Mouse (Mus musculus): ENCODE data around the gene 5730522E02Rik.

Gene 5730522E02Rik

DNA sequence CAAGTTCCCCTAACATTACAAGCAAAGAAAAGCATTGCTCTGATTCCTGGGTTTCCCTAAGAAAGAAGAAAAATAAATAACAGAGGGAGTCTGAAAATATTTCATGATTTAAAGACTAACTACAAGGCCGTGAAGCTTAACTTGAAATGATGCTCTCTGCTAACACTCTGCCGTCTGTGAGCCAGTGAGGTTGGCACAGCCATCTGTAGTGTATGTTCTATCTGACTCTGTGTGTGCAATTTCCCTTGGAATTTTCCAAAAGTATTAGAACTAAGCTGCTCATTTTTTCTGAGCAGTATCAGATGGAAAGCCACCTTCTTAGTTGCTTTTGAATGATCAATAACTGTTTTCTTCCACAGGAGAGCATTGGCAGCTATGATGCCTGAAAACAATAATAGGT, 134.2 kb downstream of the 5730522E02Rik start:
- CTCF ChIA-PET = no interaction called here
- POLR2A ChIA-PET = no interaction called here

DNA sequence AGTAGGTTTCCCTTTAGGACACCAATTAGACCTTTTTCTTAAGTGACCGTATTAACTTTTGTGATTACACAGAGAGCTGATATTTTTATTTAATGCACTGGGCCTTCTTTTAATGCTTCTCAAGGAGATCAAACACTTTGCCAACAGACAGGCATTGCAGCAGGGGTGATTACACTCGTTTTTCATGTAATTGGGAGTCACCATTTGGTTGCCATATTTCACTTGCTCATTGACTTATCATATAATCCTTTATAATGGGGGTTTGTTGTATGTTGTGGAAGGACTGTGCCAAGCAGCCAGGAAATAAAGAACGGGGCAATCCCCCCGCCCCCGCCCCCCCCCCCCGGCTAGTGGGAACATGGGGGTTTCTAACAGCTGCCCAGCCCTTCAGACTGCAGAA, 135.0 kb downstream of the 5730522E02Rik start:
- CTCF ChIA-PET = no interaction called here
- POLR2A ChIA-PET = no interaction called here

DNA sequence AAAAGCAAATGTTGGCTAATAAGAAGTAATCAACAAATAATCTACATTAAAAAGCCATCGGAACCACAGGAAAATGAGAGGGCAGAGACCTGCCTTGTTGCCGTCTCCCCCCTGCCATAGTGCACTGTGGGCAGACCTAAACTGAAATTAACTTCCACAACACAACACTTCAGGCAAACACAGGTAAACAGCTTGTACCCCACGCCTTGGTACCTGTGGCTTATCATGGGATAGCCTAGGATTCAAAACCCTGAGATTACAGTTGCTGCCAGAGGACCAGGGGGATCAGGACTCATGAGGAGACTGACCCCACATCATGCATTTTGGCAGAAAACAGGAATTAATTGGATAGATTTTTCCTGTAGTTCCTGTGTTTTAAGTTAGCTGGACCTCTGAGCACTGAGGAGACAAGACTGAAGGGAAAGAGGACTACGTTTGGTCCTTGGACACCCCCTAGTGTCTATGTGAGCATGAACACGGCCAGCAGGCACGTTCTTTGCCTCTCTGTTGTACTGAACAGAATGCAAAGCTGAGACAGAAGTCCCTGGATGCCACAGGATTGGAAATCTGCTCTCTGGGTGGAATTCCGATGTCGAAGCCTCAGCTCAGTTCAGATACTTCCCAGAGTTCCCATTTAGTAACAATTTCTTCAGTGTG, 136.8 kb downstream of the 5730522E02Rik start:
- CTCF ChIA-PET = interaction anchor here (0.6 to 1.3 kb wide), 10 partner anchors 10 to 436 kb away, joined by 3 to 5 read pairs (median 3); no protein-coding TSS in a partner anchor
- POLR2A ChIA-PET = interaction anchor here in 2 of 4 experiments (0.6 to 1.4 kb wide), 3 partner anchors 9 to 12 kb away, joined by 3 to 6 read pairs (median 3); no protein-coding TSS in a partner anchor

DNA sequence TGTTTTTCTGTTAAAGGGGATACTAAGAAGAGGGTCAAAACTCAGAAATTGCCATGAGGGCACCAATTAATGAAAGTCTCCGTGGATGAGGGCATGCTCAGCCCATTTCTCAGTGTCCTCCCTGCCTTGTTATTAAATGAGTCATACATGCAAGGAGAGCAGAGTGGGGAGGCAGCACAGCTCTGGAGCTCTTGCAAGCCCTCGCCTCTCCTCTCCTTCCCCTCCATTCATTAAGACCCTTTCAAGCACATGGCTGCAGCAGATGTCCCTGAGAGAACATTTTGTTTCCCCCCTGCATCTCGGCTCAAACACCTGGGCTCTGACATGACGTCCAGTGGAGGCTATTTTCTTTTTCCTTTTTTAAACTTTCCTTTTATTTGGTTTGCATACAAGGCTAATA, 138.5 kb downstream of the 5730522E02Rik start:
- ChIA-PET CTCF (no interaction called here), POLR2A (no interaction called here)

DNA sequence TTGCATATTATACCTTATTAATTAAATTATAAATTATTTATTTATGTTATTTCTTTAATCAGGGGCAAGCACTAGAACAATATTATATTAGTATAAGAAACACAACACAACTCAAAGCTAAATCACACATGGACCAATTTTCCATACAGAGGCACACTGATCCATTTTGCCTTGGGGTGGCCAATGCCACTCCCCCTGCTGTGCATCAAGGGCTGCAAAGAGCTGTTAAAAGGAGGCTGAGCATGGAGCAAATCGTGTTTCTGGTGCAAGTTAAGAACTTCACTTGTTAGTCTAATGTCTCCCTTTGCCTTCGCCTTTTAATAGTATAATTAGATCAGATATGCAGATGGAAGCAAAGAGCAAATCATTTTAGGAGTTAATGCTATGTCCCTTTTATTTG, 147.3 kb downstream of the 5730522E02Rik start:
- ChIA-PET POLR2A (interaction anchor here in 1 of 4 experiments (0.6 kb wide), 1 partner anchor 32 kb away, joined by 3 read pairs; no protein-coding TSS in a partner anchor), CTCF (no interaction called here)

DNA sequence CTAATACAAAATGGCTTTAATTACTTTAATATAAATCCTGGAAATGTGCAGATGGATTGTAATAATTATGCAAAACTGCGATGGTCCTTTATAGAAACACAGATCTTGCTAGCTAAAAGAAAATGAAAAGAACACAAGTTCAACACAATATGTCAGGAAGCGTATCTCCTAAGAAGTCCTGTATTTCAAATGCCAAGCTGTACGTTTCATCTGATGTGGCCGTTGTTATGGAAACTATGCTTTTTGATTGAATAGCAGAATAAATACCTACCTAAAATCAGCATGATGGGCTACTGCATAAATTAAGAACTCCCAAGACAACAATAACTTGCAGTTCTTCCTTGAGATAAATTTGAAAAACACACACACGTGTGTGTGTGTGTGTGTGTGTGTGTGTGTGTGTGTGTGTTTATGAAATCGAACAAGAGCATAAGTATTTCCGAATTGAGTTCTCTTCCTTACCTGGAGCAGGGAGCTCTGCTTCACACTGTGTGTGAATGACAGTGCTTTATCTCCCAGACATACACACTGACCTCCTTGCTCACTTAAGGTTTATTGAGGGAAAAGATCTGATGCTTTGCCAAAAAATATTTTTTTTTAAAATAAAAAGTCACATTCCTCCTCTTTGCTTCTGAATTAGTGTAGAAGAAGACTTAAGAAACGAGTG, 149.0 kb downstream of the 5730522E02Rik start:
- ChIA-PET POLR2A (interaction anchor here in 1 of 4 experiments (0.6 to 1.7 kb wide), 2 partner anchors 12 to 388 kb away, joined by 3 read pairs; no protein-coding TSS in a partner anchor), CTCF (no interaction called here)

DNA sequence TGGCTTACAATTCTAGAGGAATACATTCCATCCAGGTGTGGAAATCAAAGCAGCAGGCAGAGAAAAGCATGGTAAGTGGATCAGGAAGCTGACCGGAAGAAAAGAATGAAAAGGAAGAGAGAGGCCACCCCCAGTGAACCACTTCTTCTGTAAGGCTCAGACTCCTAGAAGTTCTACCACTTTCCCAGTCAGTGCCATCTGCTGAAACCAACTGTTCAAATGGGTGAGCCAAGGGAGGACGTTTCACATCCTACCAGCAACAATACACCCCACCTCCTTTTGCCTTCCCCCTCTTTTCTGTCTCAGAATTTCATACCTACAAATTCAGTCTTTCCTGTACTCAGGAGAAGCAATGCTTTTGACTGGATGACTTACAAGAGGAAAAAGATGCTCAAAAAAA, 197.0 kb downstream of the 5730522E02Rik start:
- POLR2A ChIA-PET = no interaction called here
- CTCF ChIA-PET = no interaction called here

DNA sequence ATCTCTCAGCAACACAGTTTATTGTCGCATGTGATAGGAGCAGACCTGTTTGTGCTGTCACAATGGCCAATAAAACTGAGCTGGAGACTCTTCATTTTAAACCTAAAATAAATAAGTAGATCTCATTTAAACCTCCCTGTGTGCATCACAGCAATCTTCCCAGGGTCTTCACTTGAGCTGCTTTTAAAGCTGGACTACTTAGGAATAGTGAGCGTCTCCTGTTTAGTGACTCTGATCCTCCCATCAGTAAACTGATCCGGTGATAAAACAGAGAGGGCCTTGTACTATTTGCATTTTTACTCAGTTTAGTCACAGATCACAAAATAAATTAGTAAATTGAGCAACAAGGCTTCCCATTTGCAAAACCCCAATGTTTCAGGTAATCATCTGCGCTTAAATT, 206.5 kb downstream of the 5730522E02Rik start:
- POLR2A ChIA-PET = interaction anchor here in 1 of 4 experiments (1.2 kb wide), 1 partner anchor 11 kb away, joined by 3 read pairs; no protein-coding TSS in a partner anchor
- CTCF ChIA-PET = no interaction called here

DNA sequence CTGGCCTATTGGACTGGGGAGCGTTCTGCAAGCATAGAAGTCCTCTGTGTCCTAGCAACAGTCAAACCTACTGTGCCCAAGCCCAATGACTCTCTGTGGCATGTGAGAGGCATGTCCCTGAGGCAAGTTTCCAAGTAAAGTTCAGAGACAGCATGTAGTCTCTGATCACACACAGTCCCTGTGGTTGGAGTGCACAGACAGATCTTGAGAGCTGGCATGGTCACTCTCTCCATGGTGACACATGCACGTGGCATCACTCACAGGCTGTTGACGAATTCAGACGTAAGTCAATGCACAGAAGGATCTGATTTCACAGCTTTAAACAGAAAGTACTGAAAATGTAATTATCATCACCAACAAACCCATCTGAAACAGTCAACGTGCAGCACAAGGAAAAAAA, 210.8 kb downstream of the 5730522E02Rik start:
- CTCF ChIA-PET = no interaction called here

DNA sequence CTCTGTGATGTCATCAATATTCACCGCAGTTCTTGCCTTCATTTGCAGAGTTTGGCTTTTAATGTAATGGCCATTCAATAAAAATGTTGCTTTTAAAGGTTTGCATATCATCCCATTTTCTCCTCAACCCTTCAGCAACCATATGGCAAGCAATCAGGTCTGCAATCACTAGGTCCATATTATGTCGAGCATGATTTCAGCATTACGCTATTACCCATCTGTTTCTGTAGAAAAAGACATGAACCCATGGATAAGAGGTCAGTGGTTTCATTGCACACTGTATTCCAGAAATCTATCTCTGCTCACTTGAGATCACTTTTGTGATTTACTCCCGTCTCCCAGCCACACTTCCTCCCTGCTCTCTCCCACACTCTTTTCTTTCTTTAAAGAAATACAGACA, 213.1 kb downstream of the 5730522E02Rik start:
- CTCF ChIA-PET = no interaction called here
- POLR2A ChIA-PET = no interaction called here

More for the DNA sequence above, 210.8 kb downstream of the 5730522E02Rik start:
- POLR2A ChIA-PET = no interaction called here

DNA sequence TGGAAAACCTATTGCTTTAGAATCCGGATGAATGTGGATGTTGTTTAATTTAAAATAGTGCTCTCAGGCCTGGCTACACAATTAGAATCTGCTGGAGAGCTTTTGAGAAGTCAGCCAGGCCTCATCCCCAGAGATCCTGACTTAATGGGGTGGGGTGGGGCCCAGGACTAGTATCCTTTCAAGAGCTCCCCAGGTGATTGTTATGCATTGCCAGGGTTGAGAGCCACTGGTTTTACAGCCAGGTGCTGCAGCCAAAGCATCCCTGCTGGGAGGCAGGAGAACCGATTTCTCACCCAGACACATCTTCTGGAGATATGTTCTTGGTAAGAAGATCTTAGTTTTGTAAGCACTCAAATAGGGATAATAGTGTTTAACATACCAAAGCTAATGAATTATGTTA, 216.4 kb downstream of the 5730522E02Rik start:
- ChIA-PET CTCF (interaction anchor here in 1 of 4 experiments (0.6 kb wide), 1 partner anchor 105 kb away, joined by 3 read pairs; no protein-coding TSS in a partner anchor), POLR2A (interaction anchor here in 3 of 4 experiments (0.5 to 1.2 kb wide), 5 partner anchors 21 to 241 kb away, joined by 3 to 4 read pairs (median 3); no protein-coding TSS in a partner anchor)

DNA sequence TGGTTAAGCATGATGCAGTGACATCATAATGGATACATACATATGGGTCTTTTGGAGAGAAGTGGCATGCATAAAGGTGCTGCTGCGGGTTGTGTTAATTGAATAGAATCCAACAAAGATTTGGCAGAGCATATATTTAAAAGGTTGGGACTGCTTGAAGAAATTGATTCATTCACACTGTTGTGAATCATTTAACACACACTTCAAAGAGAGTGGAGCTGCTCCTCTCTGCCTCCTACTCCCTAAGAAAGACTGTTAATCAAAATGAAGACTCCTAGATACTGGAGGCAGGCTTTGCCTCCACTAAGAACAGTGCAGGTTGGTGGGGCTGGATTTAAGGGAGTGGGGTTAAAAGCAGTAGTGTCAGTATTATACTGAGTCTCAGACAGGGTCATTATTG, 218.3 kb downstream of the 5730522E02Rik start:
- ChIA-PET POLR2A (no interaction called here), CTCF (no interaction called here)

DNA sequence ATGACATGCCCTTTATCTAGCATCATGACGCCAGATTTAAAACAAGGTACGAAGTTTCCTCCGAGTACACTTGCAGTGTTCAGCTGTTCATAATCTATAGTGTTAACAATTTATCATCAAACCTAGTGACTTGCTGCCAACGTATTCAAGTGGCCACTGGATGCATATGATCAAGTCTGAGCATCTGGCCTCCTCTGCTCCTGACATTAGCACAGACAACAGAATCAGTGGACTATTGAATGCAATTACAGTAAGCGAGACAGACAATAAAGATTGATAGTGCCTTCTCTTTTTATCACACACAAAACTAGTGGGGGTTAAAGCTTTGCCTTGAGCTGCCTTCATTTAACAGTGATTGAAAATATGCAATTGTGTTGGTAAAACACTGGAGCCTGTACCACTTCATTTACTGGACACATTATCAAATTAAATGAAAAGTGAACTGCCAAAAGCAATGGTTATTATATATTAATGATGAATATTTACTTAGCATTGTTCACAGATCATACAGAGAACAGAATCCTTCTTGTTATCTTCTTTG, 231.8 kb downstream of the 5730522E02Rik start:
- ChIA-PET POLR2A (no interaction called here), CTCF (no interaction called here)

DNA sequence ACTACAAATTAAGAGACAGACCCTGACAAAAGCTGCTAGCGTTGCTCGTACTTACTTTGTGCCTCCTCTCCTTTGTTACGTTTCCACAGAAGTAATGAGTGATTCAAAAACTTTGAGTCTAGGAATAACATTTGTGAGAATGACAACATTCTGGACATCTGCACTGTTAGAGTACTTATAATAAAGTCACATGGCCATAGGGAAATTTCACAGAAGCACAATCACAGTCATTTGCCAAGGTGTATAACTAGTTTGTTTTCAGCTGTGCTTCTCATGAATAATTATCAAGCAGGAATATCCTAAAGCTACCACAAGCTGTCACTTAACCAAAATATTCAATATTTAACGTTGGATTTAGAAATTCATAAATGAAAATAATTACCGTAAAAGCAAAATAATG, 269.1 kb downstream of the 5730522E02Rik start:
- ChIA-PET CTCF (no interaction called here), POLR2A (no interaction called here)

DNA sequence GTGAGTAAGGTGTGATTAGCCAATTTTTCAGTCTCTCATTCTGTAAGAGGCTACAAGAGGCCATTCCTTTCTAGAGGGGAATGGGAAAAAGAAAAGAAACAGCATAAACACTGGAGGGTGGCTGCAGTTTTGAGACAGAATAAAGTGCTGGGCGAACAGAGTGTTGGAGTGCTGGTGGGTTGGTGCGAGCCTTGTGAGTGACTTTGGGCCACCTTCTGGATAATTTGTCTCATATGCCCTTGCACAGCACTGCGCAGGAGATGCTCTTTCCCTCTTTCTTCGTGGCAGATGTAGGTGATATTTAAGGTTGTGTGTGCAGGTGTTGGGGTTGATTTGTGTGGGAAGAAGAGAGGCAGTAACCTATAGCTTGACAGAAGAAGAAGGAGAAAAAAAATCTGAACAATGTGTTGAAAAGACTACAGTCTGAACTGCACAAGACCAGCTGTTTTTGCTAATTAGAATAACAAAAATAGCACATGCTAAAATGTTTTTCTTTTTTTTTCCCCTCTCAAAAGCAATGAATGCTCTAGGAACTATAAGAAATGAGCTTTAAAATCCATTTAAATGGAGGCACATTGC, 269.8 kb downstream of the 5730522E02Rik start:
- ChIA-PET POLR2A (no interaction called here), CTCF (no interaction called here)

DNA sequence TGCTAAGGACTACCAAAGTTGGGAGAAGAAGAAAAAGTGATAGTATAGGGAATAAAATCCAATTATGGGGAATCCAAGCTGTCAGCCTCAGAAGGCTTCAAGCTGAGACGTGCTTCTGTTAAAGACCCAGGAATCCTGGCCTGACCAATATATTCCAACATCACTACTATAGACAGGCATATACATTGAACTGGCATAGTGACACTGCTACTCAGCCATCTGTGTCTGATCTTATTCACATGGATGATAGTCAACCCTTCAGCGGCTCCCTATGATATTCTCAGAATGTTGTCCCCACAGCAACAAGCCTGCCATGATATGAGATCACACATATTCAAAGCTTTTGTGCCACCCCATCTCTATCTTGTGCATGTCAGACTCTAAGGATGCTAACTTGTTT, 284.3 kb downstream of the 5730522E02Rik start:
- ChIA-PET POLR2A (no interaction called here), CTCF (no interaction called here)

DNA sequence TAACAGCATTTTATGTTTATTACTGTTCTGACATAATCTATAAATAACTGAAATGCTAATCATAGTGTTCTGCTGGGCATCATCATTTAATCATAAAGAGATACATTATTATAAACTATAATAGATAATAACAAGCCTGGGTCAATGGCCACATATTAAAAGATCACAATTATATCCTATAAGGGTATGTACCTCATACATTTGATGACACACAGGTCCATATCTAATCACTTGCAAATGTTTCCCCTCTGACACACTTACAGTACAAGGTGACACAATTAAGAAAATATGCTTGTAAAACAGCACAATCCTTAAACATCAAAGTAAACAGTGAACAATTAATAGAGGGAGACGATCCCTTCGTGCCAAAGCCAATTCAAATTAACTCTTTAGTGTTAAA, 308.2 kb downstream of the 5730522E02Rik start:
- ChIA-PET CTCF (no interaction called here), POLR2A (interaction anchor here in 1 of 4 experiments (0.6 kb wide), 1 partner anchor 9 kb away, joined by 4 read pairs; no protein-coding TSS in a partner anchor)

DNA sequence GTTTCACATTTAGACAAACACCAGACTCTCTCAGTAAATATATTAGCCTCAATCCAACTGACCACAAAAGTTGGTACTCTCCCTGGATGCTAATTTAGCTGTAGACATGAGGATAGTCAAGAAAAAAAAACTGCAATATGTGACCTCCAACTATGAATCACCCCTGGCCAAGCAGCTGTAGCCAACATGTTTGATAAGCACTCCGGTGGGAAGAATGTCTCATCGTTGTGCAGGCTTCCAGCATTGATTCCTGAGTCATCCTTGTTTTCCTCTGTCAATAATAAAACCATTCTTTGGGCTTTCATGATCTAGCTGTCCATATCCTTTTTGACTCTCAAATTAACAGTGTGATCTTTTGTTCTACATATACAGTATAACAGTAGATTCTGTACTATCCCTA, 308.9 kb downstream of the 5730522E02Rik start:
- ChIA-PET POLR2A (interaction anchor here in 1 of 4 experiments (0.6 kb wide), 1 partner anchor 9 kb away, joined by 4 read pairs; no protein-coding TSS in a partner anchor), CTCF (no interaction called here)

DNA sequence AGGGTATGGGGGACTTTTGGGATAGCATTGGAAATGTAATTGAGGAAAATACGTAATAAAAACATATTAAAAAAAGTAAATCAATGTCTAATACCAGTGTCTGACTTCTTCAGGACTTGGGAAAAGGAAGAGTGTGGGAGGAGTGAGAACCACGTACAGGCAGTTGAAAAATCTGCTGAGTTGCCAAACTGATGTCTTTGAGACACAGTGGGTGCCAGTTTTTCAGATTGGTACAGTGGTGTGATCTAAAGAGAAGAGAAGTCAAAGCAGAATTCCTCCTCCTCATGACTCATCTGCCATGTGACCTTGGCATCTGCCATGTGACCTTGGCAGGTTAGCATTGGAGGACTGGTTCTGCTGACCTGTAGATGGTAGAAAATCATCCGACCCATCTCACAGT, 316.7 kb downstream of the 5730522E02Rik start:
- ChIA-PET POLR2A (no interaction called here), CTCF (no interaction called here)

DNA sequence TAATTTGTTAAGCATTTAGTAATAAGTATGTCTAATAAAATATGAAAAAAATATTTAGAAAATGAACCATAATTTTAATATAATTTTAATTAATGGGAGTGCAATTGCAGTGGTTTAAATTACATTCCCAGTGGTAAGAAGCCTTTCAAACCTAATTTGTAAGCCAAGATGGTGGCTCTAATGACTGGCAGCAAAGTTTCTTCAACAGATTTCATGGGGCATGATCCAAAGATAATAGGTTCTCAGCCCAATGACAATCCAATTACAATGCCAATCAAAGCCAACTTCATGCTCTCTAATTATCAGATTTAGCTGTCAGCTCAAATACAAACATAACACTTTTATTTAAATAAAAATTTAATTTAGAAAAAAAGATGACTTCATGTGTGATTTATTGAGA, 337.6 kb downstream of the 5730522E02Rik start:
- ChIA-PET POLR2A (no interaction called here), CTCF (no interaction called here)

DNA sequence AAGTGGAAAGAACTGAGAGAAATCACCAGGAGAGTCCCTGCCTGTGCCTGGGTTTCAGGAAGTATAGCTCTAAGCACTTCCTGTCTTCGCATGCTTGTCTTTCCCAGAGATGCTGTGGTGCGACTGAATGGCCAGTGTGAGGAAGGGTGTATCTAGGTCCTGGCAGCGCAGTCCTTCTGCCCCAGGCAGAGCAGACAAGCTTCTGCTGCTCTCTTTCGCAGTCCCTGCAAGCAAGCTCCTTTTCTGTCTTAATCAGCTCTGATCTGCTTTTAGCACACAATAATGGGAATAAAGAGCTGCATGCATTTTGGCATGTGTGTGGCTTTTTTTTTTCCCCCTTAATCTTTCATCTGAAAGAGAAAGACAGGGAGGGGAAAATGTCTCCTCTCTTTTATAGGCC, 338.2 kb downstream of the 5730522E02Rik start:
- ChIA-PET POLR2A (no interaction called here), CTCF (no interaction called here)

Measured in embryonic stem cell, embryonic (primary cell).